Mouse (Mus musculus) thymus, postnatal 0 days (tissue): ENCODE results near the gene AL731706.1. TPM values are rescaled to one million over a fixed set of nuclear protein-coding genes. Genes with fewer than 3 reads are reported as not detected.
"Not testable (repeated sequence)": the region's sequence is repeated elsewhere in the genome, so short reads cannot be mapped to it uniquely, and the experiment has no call there.

Experiments used
- DNase-seq: peaks from one replicate; pipeline ENCODE4 v3.0.0-alpha.2; 2015; ENCODE audit warnings: low spot score
- polyA plus RNA-seq: library from polyadenylated mRNA; unstranded; fragments of >200 nt; fragmentation: Nextera tagmentation; extraction: Ambion mirVana; gene quantifications from 2 replicates; pipeline ENCODE4 v1.2.1, GENCODE M21; 2015

AL731706.1 gene
- 30.6 and 31.7 TPM in 2 replicates for polyA plus RNA-seq

- peak; percentile 100 for DNase-seq
These were observed at the start of gene AL731706.1, which contains the start of the genes Slx4ip and Mkks for GRCm38 (mm10) chr2:136891068-136891950. Gene AL731706.1, minus strand, starts transcription at chr2:136891389. Gene Slx4ip, plus strand, starts transcription at chr2:136891218. Gene Mkks, minus strand, starts transcription at chr2:136891389.

- DNase-seq: no peak
These were observed 47.1 kb upstream of the AL731706.1 start for GRCm38 (mm10) chr2:136938249-136938648.

- no peak for DNase-seq
These were observed 45.5 kb upstream of the AL731706.1 start for GRCm38 (mm10) chr2:136936391-136937288.

GRCm38 (mm10) chr2:136921003-136921408, 29.8 kb upstream of the AL731706.1 start:
- peak; percentile 12 for DNase-seq

GRCm38 (mm10) chr2:136920257-136920993, 29.2 kb upstream of the AL731706.1 start:
- DNase-seq: no peak

- no peak for DNase-seq
These were observed 28.2 kb upstream of the AL731706.1 start for GRCm38 (mm10) chr2:136919433-136919832.

- DNase-seq: no peak
These were observed 23.2 kb upstream of the AL731706.1 start for GRCm38 (mm10) chr2:136914334-136914902.

GRCm38 (mm10) chr2:136913021-136913420, 21.8 kb upstream of the AL731706.1 start:
- DNase-seq: no peak

GRCm38 (mm10) chr2:136911958-136912411, 20.8 kb upstream of the AL731706.1 start:
- DNase-seq: no peak

- no peak for DNase-seq
These were observed 18.1 kb upstream of the AL731706.1 start for GRCm38 (mm10) chr2:136909298-136909697.

GRCm38 (mm10) chr2:136908596-136908995, 17.4 kb upstream of the AL731706.1 start:
- no peak for DNase-seq

- DNase-seq: no peak
These were observed 4.9 kb upstream of the AL731706.1 start for GRCm38 (mm10) chr2:136896131-136896530.

GRCm38 (mm10) chr2:136894494-136894893, 3.3 kb upstream of the AL731706.1 start:
- no peak for DNase-seq

- DNase-seq: peak; percentile 97
These were observed 772 bp upstream of the AL731706.1 start for GRCm38 (mm10) chr2:136891951-136892371.

GRCm38 (mm10) chr2:136890716-136891067, 497 bp downstream of the AL731706.1 start:
- DNase-seq: not testable (repeated sequence)

GRCm38 (mm10) chr2:136886846-136887245, 4.3 kb downstream of the AL731706.1 start:
- DNase-seq: peak; percentile 12

GRCm38 (mm10) chr2:136885579-136885978, 5.6 kb downstream of the AL731706.1 start, which contains the start of gene AL731706.2:
Gene AL731706.2, minus strand, starts transcription at chr2:136885679.
- DNase-seq: no peak

GRCm38 (mm10) chr2:136854543-136855388, 36.4 kb downstream of the AL731706.1 start:
- DNase-seq: no peak

GRCm38 (mm10) chr2:136850366-136850765, 40.8 kb downstream of the AL731706.1 start:
- DNase-seq: no peak
